Mouse (Mus musculus) neutrophil, adult 5-6 weeks (primary cell): ENCODE results near the gene Faf2. TPM values are rescaled to one million over a fixed set of nuclear protein-coding genes. Genes with fewer than 3 reads are reported as not detected.
A peak's percentile ranks its signal among the peaks of the same experiment; 100 is the strongest.

ENCODE experiments used
- ATAC-seq: fragments of 151-379, 151-347 bp; 2 replicates; pipeline ENCODE4 v1.8.0; 2017; ENCODE audit warnings: mild to moderate bottlenecking, moderate TSS enrichment; ENCODE audit not compliant: insufficient number of reproducible peaks, poor library complexity, low FRiP score, severe bottlenecking; ENCODE audit errors: extremely low read depth
- total RNA-seq: library from RNA; stranded (forward); fragments of 200-1000 nt; gene quantifications from 2 replicates; pipeline ENCODE4 v1.2.3, GENCODE M21; 2017

Gene Faf2
- total RNA-seq, 1 experiment from 2014 or later = 64.1 TPM

DNA sequence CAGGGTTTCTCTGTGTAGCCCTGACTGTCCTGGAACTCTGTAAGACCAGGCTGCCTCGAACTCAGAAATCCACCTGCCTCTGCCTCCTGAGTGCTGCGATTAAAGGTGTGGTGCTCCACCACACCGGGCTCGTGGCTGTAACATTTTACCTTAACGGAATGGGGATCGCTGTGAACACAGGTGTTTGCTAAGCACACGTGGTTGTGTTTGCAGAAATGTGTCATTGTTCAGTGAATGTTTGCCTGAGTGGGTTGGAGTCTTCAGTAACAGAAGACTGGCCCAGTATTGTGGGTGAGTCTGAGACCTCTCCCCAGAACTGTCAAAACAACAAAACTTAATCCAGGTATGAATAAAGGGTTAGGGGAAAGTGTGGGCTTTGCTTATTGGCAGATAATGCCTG, 43.5 kb downstream of the Faf2 start:
- no peak for ATAC-seq

DNA sequence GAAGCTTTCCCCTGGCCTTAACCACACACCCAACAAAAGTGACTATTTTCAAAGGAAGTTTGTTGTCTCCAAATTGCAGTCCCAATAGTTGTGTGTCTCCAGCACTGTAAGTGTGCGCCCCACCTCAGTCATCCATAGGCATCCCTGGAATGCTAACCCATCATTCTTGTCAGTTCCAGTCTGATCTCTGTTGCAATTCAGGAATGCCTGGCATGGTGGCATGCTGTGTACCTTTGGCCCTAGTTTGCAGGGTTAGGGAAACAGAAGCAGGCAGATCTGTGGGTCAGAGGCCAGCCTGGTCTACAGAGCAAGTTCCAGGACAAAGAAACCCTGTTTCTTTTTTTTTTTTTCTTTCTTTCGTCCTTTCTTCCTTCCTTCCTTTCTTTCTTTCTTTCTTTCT, 48.9 kb downstream of the Faf2 start:
- no peak for ATAC-seq

DNA sequence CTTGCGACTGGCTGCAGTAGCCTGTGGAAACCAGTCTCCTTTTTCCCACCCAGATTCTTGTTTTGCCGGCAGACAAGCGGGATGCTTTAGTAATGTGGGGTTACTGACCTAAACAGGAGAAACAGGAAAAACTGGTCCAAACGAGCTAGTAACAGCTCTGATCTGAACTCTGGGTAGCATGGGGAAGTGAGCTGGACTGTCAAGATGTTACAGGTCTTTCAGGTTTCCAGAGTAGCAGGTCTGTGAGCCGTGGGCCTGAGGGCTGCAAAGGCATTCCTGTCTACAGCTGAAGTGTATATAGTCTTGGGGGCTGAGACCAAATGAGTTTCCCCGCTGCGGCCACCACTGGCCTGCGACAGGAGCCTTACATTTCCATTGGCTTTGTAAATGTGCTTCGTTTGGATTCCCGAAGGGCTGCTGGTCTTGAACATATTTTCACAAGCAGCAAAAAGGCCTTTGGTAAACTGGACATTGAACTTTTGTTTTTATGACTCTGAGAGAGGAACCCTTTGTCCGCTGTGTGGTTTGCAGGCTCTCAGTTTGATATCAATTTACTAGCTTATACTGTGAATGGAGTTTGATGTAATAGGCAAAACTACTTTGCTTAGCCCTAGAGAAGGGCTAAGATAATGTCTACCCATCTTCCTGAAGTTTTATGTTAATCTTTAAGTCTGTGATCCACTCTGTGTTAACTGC, 54.5 kb downstream of the Faf2 start:
- no peak for ATAC-seq

DNA sequence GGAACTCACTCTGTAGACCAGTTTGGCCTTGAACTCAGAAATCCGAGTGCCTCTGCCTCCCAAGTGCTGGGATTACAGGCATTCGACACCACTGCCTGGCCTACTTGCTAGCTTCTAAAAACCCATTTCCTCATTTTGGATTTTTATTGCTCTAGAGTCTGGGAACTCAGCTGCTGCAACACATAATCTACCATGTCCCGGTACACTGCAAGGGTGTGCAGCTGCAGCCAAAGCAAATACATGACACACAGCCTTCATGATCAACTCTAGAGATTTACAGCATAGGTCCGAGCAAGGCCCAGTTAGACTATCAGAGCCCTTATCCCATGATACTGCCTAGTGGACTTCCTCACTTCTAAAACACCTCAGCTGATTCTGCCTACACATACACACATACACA, 56.7 kb downstream of the Faf2 start:
- ATAC-seq = no peak

DNA sequence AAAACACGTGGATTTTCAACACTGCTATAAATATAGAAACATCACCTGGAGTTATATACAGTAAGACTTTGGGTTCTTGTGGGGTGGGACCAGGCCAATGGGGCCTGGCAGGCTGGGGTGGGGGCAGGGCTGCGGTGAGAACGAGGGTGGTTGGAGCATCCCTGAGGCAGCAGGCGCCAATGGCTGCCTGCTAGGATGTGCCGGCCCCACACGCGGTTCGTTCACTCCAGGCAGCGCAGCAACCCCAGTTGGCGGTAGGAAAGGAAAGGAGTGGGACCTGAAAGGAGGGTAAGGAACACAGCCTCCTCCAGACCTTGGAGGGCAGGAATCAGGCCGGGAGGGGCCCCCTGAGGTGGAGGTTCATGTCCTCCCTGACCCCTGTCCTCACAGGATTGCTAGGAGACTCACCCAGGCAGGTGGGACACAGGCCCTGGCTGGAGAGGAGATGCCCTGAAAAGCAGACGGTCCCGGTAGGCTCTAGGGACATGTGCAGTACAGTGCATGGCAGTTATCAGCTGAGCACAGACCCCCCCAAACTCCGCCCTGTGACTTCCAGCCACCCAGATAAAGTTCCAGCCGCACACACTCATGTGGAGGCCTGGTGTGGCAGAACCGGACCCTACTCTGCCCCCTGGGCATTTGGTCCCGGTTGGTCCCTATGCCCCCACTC, 58.7 kb downstream of the Faf2 start:
- ATAC-seq = no peak

DNA sequence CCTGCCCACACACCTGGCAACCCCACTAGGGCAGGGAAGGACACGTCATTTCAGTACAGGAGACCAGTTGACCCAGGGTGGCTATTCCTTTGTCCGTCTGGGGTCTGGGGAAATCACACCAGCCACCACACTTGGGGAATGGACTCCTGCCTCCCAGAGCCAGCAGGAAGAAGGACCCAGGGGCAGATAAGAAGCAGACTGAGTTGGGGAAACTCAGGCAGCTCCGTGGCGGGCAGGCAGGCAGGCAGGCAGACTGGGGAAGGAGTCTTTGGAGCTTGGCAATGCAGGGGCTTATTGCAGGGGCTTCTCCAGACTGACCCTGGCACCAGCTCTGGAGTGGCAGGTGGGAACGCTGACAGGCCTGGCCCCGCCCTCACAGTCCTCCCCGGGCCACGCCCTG, 59.7 kb downstream of the Faf2 start:
- no peak for ATAC-seq

DNA sequence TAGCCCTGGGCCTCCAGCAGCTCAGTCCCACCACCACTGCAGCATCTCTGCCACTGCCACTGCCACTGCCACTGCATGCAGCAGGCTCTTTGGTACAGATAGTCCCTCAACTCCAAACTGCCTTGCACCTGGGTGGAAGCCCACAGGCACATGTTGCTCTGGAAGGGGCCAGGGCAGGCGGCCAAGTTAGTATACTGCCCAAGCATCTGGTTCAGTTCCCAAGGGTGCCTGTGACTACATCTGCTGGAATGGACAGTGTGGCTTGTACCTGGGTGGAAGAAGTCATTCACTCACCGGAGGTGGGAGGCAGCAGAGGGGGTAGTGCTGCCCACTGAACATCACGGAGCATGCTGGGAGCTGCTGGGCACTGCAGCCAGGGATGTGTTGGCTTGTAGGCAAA, 61.7 kb downstream of the Faf2 start:
- no peak for ATAC-seq

DNA sequence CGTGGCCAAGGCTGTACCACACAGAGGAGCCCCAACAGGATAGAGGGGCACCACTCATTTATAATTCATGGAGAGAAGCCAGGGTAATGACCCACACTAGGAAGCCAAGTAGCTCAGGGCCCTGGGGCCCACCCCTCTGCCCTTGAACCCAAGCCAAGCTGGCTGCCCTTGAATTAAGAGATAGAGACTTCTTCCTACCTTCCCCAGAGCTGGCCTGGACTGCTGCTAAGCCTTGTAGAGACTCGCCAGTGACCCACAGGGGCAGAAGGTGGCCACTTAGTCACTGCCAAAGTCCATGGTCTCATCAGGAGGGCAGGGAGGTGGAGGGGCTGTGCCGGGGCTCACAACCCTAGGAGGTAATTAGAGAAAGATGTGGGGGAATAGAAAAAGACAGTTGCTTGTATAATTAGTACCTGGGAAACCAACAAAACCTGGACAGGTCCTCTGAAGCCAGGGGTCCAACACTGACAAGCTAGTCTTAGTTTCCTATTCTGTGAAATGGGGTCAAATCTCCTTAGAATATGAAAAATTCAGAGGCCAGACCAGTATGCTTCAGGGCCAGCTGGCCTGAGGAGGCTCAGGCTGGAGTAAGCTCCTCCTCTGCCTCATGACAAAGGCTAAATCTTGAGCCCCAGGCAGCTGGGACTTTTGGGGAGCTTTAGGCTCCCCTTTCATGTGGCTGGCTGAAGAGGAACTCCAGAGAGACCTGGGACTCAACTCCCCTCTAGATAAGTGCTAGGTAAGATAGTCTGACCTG, 62.7 kb downstream of the Faf2 start:
- no peak for ATAC-seq

DNA sequence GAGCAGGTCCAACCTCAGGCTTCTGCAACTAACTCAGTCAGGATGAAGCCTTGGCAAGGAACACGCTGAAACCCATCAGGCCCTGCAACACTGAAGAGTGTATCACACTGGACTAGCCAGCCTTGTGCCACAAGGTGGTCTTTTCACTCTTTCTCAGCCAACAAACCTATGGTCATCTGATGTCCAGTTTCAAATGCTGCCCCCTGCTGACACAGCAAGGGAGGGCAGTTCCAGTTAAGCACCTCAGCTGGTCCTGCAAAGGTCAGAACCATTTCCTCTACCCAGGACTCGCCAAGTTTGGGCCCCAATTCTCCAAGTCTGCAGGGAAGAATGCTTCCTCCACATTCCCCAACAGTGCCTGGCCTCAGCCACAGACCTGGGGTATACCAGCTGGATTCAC, 63.6 kb downstream of the Faf2 start:
- ATAC-seq = no peak

DNA sequence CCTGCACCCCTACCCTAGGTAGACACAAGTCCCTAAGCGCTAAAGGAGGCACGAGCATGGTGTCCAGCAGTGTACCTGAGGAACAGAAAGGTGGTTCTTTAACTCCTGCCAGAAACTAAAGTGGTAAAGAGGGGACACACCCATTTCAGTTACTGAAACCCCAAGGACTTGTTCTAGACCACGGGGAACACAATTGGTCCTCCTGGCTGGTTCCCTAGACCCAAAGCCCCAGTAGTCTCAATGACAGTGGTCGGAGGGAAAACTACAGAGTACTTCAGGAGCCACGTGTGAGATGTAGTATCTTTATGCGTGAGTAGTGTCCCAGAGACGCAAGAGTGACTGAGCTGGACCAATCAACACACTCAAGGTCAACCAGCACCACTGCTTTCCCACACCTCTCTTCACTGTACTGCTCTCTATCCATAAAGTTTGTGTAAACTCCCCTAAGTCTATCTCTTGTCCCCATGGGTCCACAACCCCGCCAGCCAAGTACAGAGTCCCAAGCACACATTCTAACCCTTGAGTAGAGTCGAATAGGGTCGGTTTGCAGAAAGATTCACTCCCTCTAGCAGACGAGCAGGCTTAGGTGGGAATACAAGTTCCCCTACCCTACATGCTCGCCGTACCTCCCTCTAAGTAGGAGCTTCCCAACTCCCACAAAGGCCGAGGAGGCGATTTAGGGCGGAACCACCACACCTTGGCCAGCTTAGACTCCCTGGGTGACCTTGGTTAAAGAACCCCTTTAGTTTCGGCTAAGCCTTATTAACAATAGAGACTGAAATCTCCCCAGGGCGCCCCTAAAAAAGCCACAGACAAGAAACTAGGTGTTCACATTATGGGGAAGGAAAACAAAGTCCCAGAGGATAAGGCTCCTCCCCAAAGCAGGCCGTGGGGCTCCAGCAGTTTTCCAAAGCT, 64.8 kb downstream of the Faf2 start:
- ATAC-seq = no peak

DNA sequence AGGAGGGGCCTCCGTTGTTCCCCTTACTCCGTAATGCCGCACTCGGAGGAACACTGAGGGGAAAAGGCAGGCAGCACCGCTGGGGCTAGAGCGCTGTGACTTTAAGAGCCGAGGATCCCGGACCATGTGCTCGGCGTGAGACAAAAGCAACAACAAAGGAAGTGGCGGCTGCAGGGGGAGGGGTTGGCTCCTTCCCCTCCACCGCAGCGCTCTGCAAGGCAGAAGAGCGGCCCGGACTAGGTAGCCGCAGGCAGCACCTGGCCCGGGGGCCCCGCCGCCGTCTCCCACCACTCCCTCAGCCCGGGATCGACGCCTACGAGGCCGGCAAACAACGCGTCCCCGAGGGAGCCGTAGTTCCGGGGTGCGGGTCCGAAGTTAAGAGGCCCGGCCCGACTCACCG, 65.5 kb downstream of the Faf2 start:
- ATAC-seq = peak; percentile 57

DNA sequence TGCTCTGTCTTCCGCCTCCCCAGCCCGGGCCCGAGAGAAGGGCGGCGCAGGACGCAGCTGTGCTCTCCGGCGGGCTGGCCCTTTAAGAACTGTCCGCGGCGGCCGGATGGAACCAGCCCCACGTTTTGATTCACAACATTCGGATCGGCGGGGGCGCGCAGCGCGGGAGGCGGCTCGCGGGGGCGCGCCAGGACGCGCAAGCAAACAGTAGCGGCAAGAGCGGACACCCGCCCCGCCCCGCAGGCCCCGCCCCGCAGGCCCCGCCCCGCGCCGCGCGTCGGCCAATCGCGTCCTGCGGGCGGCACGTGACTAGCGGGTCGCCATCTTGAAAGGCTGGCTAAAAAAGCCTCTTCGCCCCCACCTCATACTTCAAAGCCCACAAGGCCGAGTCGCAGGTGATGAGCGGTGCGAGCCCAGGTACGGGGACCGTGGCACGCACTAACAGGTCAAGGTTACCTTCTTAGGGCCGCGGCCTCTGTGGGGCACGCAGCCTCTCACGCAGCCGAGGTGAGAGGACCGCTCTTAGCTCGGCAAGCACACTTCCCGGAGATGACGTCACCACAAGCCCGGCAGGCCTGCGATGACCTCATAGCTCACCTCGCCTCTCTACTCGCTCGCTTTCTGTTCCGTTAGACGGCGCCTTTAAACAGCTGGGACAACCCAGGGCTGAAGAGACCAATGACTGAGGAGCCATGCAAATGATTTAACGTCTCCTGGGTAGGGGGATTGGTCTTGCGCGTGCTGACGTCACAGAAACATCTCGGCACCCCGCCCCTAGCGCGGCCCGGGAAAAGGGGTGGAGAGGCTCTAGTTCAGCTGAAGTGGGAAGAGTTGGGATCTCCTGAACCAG, 66.2 kb downstream of the Faf2 start:
- ATAC-seq = peak; percentile 70

DNA sequence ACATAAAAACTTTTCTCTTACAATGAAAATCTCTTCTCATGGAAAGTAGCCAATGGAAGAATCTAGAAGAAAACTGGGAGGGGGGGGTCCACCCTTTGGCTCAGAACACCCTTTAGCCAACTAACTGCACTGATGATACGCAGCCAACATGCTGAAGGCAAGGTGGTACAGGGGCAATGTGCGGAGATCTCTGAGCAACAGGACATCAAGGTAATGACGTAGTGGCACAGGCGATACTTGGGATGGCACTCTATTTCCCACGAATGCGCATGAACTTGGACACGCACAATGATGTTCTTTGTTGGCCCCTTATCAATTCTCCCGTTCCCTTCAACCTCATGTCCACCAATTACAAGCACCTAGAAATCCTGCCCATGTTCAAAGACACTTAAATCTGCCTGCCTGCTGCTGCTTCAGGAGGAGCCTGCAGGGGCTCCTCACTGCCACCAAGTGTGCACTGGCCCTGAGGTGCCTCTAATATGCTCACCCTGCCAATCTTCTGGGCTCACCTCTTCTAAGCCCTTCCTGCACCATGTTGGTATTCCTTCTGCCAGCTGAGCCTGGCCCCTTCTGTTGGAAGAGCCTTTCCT, 68.7 kb downstream of the Faf2 start:
- ATAC-seq = no peak

DNA sequence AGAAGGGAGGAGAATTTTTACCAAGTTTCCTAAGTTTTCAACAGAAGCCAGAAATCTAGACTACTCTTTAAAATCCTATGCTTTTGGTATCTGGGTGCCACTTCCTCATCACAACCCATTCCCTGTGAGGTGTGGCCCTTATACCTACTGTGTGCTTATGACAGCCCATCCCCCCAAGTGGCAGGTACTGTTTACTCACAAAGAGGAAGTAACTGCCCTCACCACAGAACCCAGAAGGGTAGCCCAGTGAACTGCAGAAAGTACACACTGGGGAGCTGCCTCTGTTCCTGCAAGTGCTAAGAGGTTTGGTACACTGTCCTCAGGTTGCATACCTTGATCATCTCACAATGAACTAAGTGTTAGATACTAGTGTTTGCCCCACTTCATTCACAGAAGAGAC, 70.2 kb downstream of the Faf2 start:
- peak; percentile 25 for ATAC-seq

DNA sequence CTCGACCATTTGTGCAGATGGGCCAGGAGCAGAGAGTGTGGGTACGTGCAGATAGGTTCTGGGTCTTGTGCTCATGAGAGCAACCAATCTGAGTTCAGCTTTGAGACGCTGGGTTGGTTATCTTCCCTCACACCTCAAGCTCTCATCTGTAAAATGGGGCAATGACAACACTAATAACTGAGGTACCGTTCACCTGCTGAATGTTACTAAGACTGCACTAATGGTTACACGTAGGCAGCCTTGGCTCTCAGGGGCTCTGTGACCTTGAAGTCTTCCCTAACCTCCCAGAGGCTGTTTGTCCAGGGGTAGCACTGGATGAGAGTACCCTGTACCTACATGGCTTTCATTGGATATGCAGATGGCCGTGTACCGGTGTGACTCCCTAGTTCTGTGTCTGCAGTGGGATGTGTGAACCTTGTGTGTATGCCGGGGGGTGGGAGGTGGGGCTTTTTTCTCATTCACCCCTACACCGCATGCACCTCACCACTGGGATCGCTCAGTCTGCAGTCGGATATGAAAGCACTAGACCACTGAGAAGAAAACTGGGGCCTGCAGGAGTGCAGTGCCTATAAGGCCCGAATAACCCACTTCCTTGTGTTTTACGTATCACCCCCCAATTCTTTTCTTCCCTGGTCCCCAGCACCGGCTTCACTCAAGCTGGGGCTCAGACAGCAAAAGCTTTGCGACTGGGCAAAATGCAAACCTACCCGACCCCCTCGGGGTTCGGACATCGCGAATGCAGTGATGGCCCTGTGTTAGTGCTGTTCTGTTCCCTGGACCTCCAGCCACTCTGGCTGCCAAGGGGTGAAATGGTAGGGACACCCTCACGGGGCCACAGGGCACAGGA, 71.3 kb downstream of the Faf2 start:
- ATAC-seq = no peak

DNA sequence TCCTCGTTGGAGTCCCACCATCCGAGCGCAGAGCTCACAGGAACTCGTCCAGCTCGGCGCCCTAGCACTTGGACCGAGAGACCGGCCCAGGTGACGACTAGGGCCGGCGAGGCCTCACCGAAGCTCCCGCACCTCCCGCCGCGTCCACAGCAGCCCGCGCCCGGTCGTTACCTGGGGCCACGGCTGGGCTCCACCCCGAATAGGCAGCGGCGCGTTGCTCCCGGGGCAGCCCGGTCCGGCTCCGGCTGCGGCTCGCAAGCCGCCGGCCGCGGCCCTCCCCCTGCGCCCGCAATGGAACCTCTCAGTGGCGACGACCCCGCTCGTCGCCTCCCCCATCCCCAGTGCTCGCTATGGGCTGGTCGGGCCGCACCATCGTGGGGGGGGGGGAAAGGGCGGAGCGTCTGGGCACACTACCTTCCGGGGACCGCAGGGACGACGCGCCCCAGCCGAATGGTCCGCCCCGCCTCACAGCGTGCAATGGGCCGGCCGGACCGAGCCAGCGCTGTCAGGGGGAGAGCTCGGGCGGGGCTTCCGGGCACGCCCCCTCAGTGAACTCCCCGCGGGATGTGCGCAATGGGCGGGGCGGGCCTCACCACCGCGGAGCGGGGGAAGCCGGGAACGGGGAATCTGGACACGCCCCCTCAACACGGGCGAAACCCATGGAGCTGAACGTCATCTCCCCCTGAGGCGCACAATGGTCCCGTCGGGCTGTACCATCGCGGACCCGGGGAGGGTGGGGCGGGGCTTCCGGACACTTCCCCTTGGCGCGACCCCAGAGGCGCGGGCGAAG, 72.2 kb downstream of the Faf2 start, which contains the start of gene Rnf44:
Gene Rnf44 (minus strand): TSS at position 350 of the 790 bp plus-strand sequence.
- ATAC-seq = peak; percentile 81
